Mouse (Mus musculus) ES-E14 (cell line): ENCODE results near the gene Fars2. TPM values are rescaled to one million over a fixed set of nuclear protein-coding genes. Genes with fewer than 3 reads are reported as not detected.
"Not testable (repeated sequence)": the region's sequence is repeated elsewhere in the genome, so short reads cannot be mapped to it uniquely, and the experiment has no call there.

ENCODE experiments used
- DNase-seq: peaks from one replicate; pipeline ENCODE4 v3.0.0-alpha.2; 2013; ENCODE audit warnings: low read depth, low spot score
- H3K27ac ChIP-seq: 2 replicates; pipeline ENCODE4 v1.5.1; 2012; ENCODE audit warnings: low read depth, mild to moderate bottlenecking, low read length, moderate library complexity, mixed read lengths; ENCODE audit not compliant: poor library complexity, insufficient read depth, severe bottlenecking
- H3K36me3 ChIP-seq: 2 replicates; pipeline ENCODE4 v1.6.1; 2012; ENCODE audit warnings: mild to moderate bottlenecking, low read length, moderate library complexity, mixed read lengths; ENCODE audit not compliant: control insufficient read depth, poor library complexity, insufficient read depth, severe bottlenecking
- H3K4me1 ChIP-seq, 2 experiments: fragments of 150-350 bp in 1 of 2; sonication (generic) in 1 of 2; 2 replicates each; pipeline ENCODE4 v1.6.1; 2012; ENCODE audit warnings: low read length in 2 of 2, mild to moderate bottlenecking in 1 of 2, mixed read lengths in 1 of 2; ENCODE audit not compliant: control insufficient read depth in 2 of 2, insufficient read depth in 2 of 2, poor library complexity in 1 of 2
- H3K4me3 ChIP-seq, 2 experiments: fragments of 150-350 bp in 1 of 2; sonication (generic) in 1 of 2; 2 replicates each; pipeline ENCODE4 v1.5.1; 2012; ENCODE audit warnings: low read length in 2 of 2, low read depth in 1 of 2, mild to moderate bottlenecking in 1 of 2, mixed read lengths in 1 of 2; ENCODE audit not compliant: insufficient read depth in 1 of 2, poor library complexity in 1 of 2, severe bottlenecking in 1 of 2
- H3K9ac ChIP-seq: 2 replicates; pipeline ENCODE4 v1.6.1; 2012; ENCODE audit warnings: low read depth, mild to moderate bottlenecking, low read length, mixed read lengths; ENCODE audit not compliant: poor library complexity, insufficient read depth, severe bottlenecking
- H3K9me3 ChIP-seq: fragments of 150-350 bp; sonication (generic); 2 replicates; pipeline ENCODE4 v1.6.1; 2012; ENCODE audit warnings: low read depth, mild to moderate bottlenecking, low read length; ENCODE audit not compliant: control insufficient read depth, insufficient read depth
- CHD2 ChIP-seq: IDR thresholded peaks from 2 replicates; pipeline ENCODE4 v1.6.1; 2014; ENCODE audit warnings: mild to moderate bottlenecking, low read depth, low read length, inconsistent platforms
- HCFC1 ChIP-seq: IDR thresholded peaks from 2 replicates; pipeline ENCODE4 v1.6.1; 2012; ENCODE audit warnings: low read length, inconsistent platforms, borderline replicate concordance; ENCODE audit not compliant: insufficient read depth
- MAFK ChIP-seq: IDR thresholded peaks from 2 replicates; pipeline ENCODE4 v1.6.1; 2014; ENCODE audit warnings: mild to moderate bottlenecking, low read depth, low read length, inconsistent platforms; ENCODE audit not compliant: insufficient read depth
- ZC3H11A ChIP-seq: IDR thresholded peaks from 2 replicates; pipeline ENCODE4 v1.6.1; 2012; ENCODE audit warnings: low read depth, mild to moderate bottlenecking, inconsistent platforms, low read length, borderline replicate concordance
- ZNF384 ChIP-seq: IDR thresholded peaks from 2 replicates; pipeline ENCODE4 v1.6.1; 2012; ENCODE audit warnings: low read depth, low read length, inconsistent platforms
- in situ Hi-C, 2 experiments: fragments of 600-800 bp; cut with MboI; formaldehyde crosslinking; loops; one replicate each; pipeline ENCODE4 v1.15.1; 2025; ENCODE audit warnings: low sequenced_read_pairs in 2 of 2, inconsistent platforms in 1 of 2; ENCODE audit not compliant: unreplicated experiment in 2 of 2
- total RNA-seq: library from RNA; depleted of rRNA; stranded (reverse); fragments of 300-350 nt; gene quantifications from 2 replicates; pipeline ENCODE4 v1.2.3, GENCODE M21; 2012

Gene Fars2
- total RNA-seq, 1 experiment = 22.0 TPM

DNA sequence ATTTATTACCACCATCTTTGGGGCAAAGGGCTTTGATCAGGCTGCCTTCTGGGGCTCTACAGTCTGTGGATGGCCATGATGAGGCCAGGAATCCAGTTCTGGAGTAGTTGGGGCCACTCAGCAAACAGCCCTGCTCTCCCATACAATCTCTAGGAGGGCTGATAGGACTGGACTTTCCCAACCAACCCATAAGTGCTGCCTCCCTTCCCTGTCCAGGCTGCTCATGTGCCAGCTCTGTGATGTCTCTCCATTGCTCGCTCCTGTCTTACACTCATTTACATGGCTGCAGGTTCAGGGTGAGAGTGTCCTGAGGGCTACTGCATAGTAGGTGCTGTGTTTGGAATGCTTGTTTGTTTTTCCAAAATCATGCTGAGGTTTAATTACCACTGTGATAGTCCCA, 298.0 kb downstream of the Fars2 start:
- in situ Hi-C loops = no loop called here
- Histone ChIP-seq H3K27ac (no peak overlapping the region), H3K9ac (no peak overlapping the region), H3K36me3 (no peaks in the 10 kb centered on the region), H3K4me3 (no peak overlapping the region), H3K4me1 (no peaks in the 10 kb centered on the region), H3K9me3 (no peaks in the 10 kb centered on the region)
- no peak for TF ChIP-seq MAFK
- no peak for TF ChIP-seq ZC3H11A
- TF ChIP-seq CHD2 = no peak
- TF ChIP-seq HCFC1 = no peak
- TF ChIP-seq ZNF384 = no peak
- DNase-seq = no peak

- Histone ChIP-seq H3K27ac (no peak overlapping the region), H3K4me3 (no peak overlapping the region), H3K36me3 (no peaks in the 10 kb centered on the region), H3K4me1 (no peaks in the 10 kb centered on the region), H3K9ac (no peak overlapping the region), H3K9me3 (no peaks in the 10 kb centered on the region)
- in situ Hi-C loops = no loop called here
- DNase-seq = no peak
- TF ChIP-seq MAFK (no peak), CHD2 (no peak)
These were observed 299.3 kb downstream of the Fars2 start for GRCm38 (mm10) chr13:36416546-36416945.

GRCm38 (mm10) chr13:36419357-36419756, 302.1 kb downstream of the Fars2 start:
- Histone ChIP-seq H3K4me3 (no peak overlapping the region), H3K36me3 (no peaks in the 10 kb centered on the region), H3K27ac (no peak overlapping the region), H3K4me1 (no peaks in the 10 kb centered on the region), H3K9ac (no peak overlapping the region), H3K9me3 (no peaks in the 10 kb centered on the region)
- DNase-seq = peak; percentile 4
- 0 out of 2 replicates have a peak, but pooled peaks have one; percentile 4 for TF ChIP-seq ZC3H11A
- no peak for TF ChIP-seq CHD2
- in situ Hi-C loops = no loop called here

DNA sequence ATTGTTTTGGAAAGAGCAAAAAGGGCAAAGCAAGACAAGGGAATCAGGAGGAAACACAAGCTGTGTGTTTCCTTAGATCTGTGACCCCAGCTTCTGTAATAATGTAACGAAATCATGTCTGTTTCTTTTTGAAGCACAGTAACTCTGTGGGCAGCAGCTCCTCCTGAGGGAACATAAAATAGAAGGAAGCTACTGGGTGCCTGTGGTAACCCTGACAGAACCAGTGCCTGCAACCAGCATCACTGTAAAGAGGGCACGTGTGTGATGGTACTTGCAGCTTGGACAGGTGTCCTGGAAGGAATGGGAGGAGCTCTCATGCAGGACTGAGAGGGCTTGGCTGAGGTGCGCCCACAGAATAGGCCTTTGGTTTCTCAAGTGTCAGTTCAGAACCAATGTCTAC, 305.2 kb downstream of the Fars2 start:
- in situ Hi-C loops = no loop called here
- Histone ChIP-seq H3K9ac (no peak overlapping the region), H3K27ac (no peak overlapping the region), H3K36me3 (no peaks in the 10 kb centered on the region), H3K9me3 (no peaks in the 10 kb centered on the region), H3K4me1 (no peaks in the 10 kb centered on the region), H3K4me3 (no peak overlapping the region)
- DNase-seq = no peak
- TF ChIP-seq CHD2 = no peak
- TF ChIP-seq HCFC1 = no peak
- TF ChIP-seq ZNF384 = no peak
- TF ChIP-seq ZC3H11A = no peak
- TF ChIP-seq MAFK = no peak

GRCm38 (mm10) chr13:36425824-36426705, 308.9 kb downstream of the Fars2 start:
- H3K4me3 ChIP-seq, DNase-seq, H3K4me1 ChIP-seq, H3K9me3 ChIP-seq, in situ Hi-C loops, H3K9ac ChIP-seq, H3K27ac ChIP-seq, H3K36me3 ChIP-seq: not testable (repeated sequence)
